Mouse (Mus musculus): Measurements from ENCODE around the gene Smco3. TPM values are rescaled to one million over a fixed set of nuclear protein-coding genes. Genes with fewer than 3 reads are reported as not detected.
A peak's percentile ranks its signal among the peaks of the same experiment; 100 is the strongest.
"Not testable (repeated sequence)": the region's sequence is repeated elsewhere in the genome, so short reads cannot be mapped to it uniquely, and the experiment has no call there.

Smco3 gene
- total RNA-seq, 2 experiments from 2014 or later, result 0.07 to 0.33 TPM

GRCm38 (mm10) chr6:136806819-136807218, 28.4 kb downstream of the Smco3 start:
- no peak for ATAC-seq (replicated peaks; ENCODE audit: poor library complexity)

- no peak for ATAC-seq (replicated peaks; ENCODE audit: poor library complexity)
Observed at GRCm38 (mm10) chr6:136805409-136805775, 29.9 kb downstream of the Smco3 start.

GRCm38 (mm10) chr6:136804705-136805408, 30.4 kb downstream of the Smco3 start:
- no peak for ATAC-seq (replicated peaks; ENCODE audit: poor library complexity)

- peak; percentile 56 for ATAC-seq (replicated peaks; ENCODE audit: poor library complexity)
Observed at GRCm38 (mm10) chr6:136803739-136804633, 31.3 kb downstream of the Smco3 start, which contains the start of gene Hist4h4. Gene Hist4h4, minus strand, starts transcription at chr6:136804415.

- ATAC-seq (replicated peaks; ENCODE audit: poor library complexity), result no peak; the same call in 1 of the 2 replicates
Observed at GRCm38 (mm10) chr6:136803093-136803738, 32.0 kb downstream of the Smco3 start.

GRCm38 (mm10) chr6:136801274-136801673, 34.0 kb downstream of the Smco3 start:
- no peak for ATAC-seq (replicated peaks; ENCODE audit: poor library complexity)

GRCm38 (mm10) chr6:136800710-136801109, 34.5 kb downstream of the Smco3 start:
- ATAC-seq (replicated peaks; ENCODE audit: poor library complexity), result no peak

- ATAC-seq (replicated peaks; ENCODE audit: poor library complexity), result not testable (repeated sequence)
Observed at GRCm38 (mm10) chr6:136797874-136798693, 37.2 kb downstream of the Smco3 start.

GRCm38 (mm10) chr6:136795850-136796249, 39.4 kb downstream of the Smco3 start:
- no peak for ATAC-seq (replicated peaks; ENCODE audit: poor library complexity)

GRCm38 (mm10) chr6:136795110-136795509, 40.1 kb downstream of the Smco3 start:
- peak; percentile 66 for ATAC-seq (replicated peaks; ENCODE audit: poor library complexity)

GRCm38 (mm10) chr6:136793831-136794525, 41.3 kb downstream of the Smco3 start:
- peak; percentile 45 for ATAC-seq (replicated peaks; ENCODE audit: poor library complexity)

- ATAC-seq (replicated peaks; ENCODE audit: poor library complexity), result peak; percentile 36; the same call in 1 of the 2 replicates
Observed at GRCm38 (mm10) chr6:136792884-136793758, 42.1 kb downstream of the Smco3 start.

GRCm38 (mm10) chr6:136789391-136789971, 45.8 kb downstream of the Smco3 start:
- no peak for ATAC-seq (replicated peaks; ENCODE audit: poor library complexity)

- no peak for ATAC-seq (replicated peaks; ENCODE audit: poor library complexity)
Observed at GRCm38 (mm10) chr6:136782761-136783160, 52.5 kb downstream of the Smco3 start.

GRCm38 (mm10) chr6:136782146-136782545, 53.1 kb downstream of the Smco3 start:
- no peak for ATAC-seq (replicated peaks; ENCODE audit: poor library complexity)

- ATAC-seq (replicated peaks; ENCODE audit: poor library complexity), result no peak
Observed at GRCm38 (mm10) chr6:136781377-136781986, 53.8 kb downstream of the Smco3 start, which contains the start of gene Gucy2c. Gene Gucy2c, minus strand, starts transcription at chr6:136781765.

All from megakaryocyte progenitor cell, adult 5-6 weeks (primary cell).